Mouse (Mus musculus): Measurements from ENCODE around the gene Sbds. TPM values are rescaled to one million over a fixed set of nuclear protein-coding genes. Genes with fewer than 3 reads are reported as not detected.

The Sbds gene
- total RNA-seq, 2 experiments from 2014 or later = 50.5 to 53.1 TPM

DNA sequence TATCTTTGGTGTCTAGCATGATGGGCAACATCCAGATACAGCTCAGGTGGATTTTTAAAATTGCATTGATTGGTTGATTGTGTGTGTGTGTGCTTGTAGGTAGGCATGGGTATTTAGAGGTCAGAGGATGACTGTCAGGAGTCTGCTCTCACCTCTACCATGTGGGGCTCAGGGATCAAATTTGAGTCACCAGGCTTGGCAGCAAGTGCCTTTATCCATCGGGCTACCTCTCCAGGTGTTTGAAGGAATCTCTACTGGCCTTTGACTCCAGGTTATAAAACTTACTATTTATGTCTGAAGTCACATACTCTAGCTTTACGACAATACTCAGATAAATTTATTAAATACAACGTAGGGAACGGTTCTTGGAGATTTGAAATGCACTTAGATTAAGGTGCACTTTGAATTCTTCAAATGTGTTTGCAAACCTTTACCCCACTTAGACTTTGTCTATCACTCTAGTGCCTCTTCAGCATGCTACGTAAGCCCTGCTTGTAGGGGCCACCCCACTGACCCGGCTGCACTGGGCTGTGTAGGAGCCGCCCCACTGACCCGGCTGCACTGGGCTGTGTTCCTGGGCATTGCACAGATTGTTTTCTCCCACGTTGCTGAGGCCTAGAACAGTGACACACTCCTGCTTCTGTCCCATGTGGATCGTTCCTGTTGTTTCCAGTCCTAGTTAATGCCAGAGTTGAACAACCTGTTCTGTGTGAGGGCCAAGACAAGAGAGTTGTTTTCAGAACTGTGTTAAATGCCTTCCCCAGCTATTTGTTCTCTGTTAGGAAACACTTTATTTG is 54.9 kb downstream of the Sbds start:
- DNase-seq (ENCODE audit: low spot score in 2 of 2) = no peak

DNA sequence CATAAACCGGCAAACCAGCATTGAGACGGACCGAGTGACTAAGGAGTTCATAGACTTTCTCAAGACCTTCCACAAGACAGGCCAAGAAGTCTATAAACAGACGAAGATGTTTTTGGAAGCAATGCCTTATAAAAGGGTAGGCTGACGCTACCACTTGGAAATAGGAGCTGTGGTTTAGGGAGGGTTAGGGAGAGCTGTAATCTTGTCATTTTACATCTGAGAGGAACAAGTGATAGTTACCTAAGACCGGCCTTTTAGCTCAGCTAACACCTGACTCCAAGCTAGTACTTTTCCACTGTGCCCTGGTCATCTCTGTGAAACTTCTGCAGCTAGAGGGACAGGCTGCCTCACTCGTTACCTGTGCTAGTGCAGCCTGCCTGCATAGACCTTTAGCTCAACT is 57.3 kb downstream of the Sbds start:
- no peak for DNase-seq (ENCODE audit: low spot score in 2 of 2)

DNA sequence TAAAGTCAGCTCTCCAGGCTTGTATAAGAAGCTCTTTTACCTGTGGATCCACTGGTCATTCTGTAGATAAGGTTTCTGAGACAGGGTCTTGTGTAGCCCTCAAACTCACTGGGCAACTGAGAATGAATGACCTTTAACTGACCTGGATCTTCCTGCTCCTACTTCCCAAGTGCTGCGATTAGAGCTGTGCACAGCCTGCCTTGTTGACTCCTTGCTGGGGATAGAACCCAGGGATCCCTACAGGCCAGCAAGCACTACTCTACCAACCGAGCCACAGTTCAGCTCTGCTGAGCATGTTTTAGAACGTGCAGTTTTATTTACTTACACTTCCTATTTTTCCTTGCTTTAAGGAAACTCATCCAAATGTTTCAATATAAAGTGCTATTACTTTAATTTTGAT is 57.9 kb downstream of the Sbds start:
- no peak for DNase-seq (ENCODE audit: low spot score in 2 of 2)

DNA sequence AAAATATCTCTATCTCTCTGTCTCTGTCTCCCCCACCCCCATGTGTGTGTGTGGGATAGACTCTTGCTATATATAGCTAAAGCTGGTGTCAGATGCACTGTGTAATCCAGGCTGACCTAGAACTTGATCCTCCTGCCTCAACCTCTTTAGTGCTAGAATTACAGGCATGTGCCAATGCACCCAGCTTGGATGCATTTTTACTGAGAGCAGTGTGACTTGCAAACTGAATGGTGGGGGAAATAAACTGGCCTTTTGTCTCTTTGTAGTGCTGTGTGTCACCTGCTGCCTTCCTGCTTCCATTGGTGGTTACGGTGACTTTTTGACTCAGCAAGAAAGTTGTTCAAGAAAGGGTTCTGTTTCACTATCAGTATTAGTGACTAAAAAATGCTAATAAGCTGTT is 59.0 kb downstream of the Sbds start:
- no peak for DNase-seq (ENCODE audit: low spot score in 2 of 2)

Other genes with a start within 250 kb of the Sbds start
- gene Asl, start 226.3 kb downstream of the Sbds start, total RNA-seq (2021) = 10 to 100 TPM; 22.0 to 23.5 TPM
- 10 to 100 TPM; 34.4 to 34.7 TPM for gene Crcp, start 226.2 kb downstream of the Sbds start, total RNA-seq (2021)
- gene Tpst1, start 182.2 kb downstream of the Sbds start, total RNA-seq (2021) = 10 to 100 TPM; 41.1 to 41.8 TPM
- 10 to 100 TPM; 13.1 to 14.0 TPM for gene Kctd7, start 110.7 kb downstream of the Sbds start, total RNA-seq (2021)
- 10 to 100 TPM; 31.8 to 38.1 TPM for gene Rabgef1, start 83.7 kb downstream of the Sbds start, total RNA-seq (2021)
- gene Tmem248, start 38.4 kb downstream of the Sbds start, total RNA-seq (2021) = 10 to 100 TPM; 36.1 to 37.0 TPM
- gene Tyw1, start 89 bp upstream of the Sbds start, total RNA-seq (2021) = 10 to 100 TPM; 16.9 to 18.4 TPM
- gene Caln1, start 113.9 kb upstream of the Sbds start, total RNA-seq (2021) = 100 to 1,000 TPM; 141 to 152 TPM
- gene A330070K13Rik, start 129.1 kb upstream of the Sbds start, total RNA-seq (2021) = 1 to 10 TPM; 1.0 to 2.1 TPM